In the genomic region with DNA sequence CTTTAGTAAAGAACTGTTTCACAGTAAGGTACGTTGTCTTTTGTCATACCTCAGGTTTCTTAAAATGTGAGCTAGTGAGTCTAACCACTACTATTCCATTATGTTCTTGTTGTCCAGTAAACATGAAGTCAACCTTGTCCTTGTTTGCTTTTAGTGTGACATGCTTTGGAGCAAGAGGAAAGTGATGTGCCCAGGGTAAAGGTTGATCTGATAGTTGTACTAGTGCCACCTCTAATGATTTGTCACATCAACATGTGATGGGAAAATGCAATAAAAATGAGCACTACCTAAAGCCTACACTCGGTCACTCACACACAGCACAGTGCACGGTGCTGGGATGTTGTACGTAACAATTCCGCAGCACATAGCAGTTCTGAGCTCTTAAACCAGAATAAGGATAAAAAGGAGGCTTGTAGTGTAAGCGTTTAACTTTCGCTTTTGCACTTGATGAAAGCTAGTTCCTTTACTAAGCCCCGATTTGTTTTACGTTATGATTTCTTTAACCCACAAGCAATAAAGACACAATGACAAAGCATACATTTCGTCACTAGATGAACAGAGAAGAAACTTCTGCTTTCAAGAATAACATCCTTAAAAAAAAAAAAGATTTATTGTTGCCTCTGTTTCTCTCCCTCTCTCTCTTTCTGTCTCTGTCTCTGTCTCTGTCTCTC, we compare ENCODE assay signal across 27 mouse cellular contexts. TPM values are rescaled to one million over a fixed set of nuclear protein-coding genes. Genes with fewer than 3 reads are reported as not detected.
DNase-seq lines count a peak whose midpoint lies in the region; ATAC-seq and TF ChIP-seq lines count a peak whose summit lies in the region.
"Had no signal": no experiment of that assay in that cellular context is flagged by ENCODE, and none has a peak within 500 bp of the region (broad histone marks: within the 10 kb centered on the region; RNA-seq: fewer than 3 reads in every experiment).

No protein-coding gene starts in this region.

- H3K27me3 ChIP-seq in liver, postnatal 0 days (ENCODE audit: insufficient read depth, low read length), result no peaks in the 10 kb centered on the region
- peaks cover 2% of the 10 kb centered on the region; the same call in 1 of the 2 replicates for H3K27me3 ChIP-seq in hindbrain, embryonic 12.5 days
- 0 out of 2 replicates have a peak, but pooled peaks cover 3% of the 10 kb centered on the region for H3K27me3 ChIP-seq in hindbrain, embryonic 13.5 days
- H3K27me3 ChIP-seq: limb, embryonic 15.5 days; neural tube, embryonic 13.5 days; stomach, embryonic 15.5 days had no signal

- no peak for TF ChIP-seq POLR2A in bone marrow macrophage, adult 2 months (IDR thresholded peaks at IDR 0.05; ENCODE audit: borderline replicate concordance, low read depth, low read length)

- no peaks in the 10 kb centered on the region for H3K4me1 ChIP-seq in liver, postnatal 0 days (ENCODE audit: insufficient read depth)
- H3K4me1 ChIP-seq in bone marrow macrophage, adult 2 months (ENCODE audit: control insufficient read depth, insufficient read depth, low read length), result 0 out of 2 replicates have a peak, but pooled peaks cover 5% of the 10 kb centered on the region
- no peaks in the 10 kb centered on the region for H3K4me1 ChIP-seq in hindbrain, embryonic 12.5 days
- no peaks in the 10 kb centered on the region for H3K4me1 ChIP-seq in hindbrain, embryonic 13.5 days (replicated peaks)
- H3K4me1 ChIP-seq: limb, embryonic 15.5 days; neural tube, embryonic 13.5 days; stomach, embryonic 15.5 days had no signal

- H3K4me2 ChIP-seq in liver, postnatal 0 days (ENCODE audit: low read depth, low read length), result 0 out of 2 replicates have a peak overlapping the region, but pooled peaks have one; percentile 7
- H3K4me2 ChIP-seq in hindbrain, embryonic 12.5 days (replicated peaks), result no peak overlapping the region
- no peak overlapping the region for H3K4me2 ChIP-seq in hindbrain, embryonic 13.5 days
- H3K4me2 ChIP-seq: heart, embryonic 12.5 days; limb, embryonic 15.5 days; neural tube, embryonic 13.5 days; stomach, embryonic 15.5 days had no signal

- no peak for DNase-seq in liver, postnatal 0 days
- no peak for DNase-seq in liver
- DNase-seq in urinary bladder, postnatal 14 days (ENCODE audit: low spot score), result no peak
- DNase-seq in retina, embryonic 14.5 days (ENCODE audit: low spot score), result no peak
- DNase-seq: adrenal gland, postnatal 36 days; cerebellum, adult 18-20 months; cerebellum, postnatal 25 days; gastrocnemius, postnatal 10 days; heart, adult 18-20 months; heart, postnatal 10 days; kidney, adult 2 months; kidney, postnatal 10 days; lung, adult 18-20 months; lung, postnatal 10 days; midbrain, embryonic 14.5 days; thymus, adult 18-20 months; thymus, postnatal 4 days had no signal

- H3K9me3 ChIP-seq in liver, postnatal 0 days (ENCODE audit: low read length), result no peaks in the 10 kb centered on the region
- H3K9me3 ChIP-seq in hindbrain, embryonic 12.5 days (replicated peaks), result no peaks in the 10 kb centered on the region
- H3K9me3 ChIP-seq in hindbrain, embryonic 13.5 days, result no peaks in the 10 kb centered on the region
- H3K9me3 ChIP-seq: heart, embryonic 12.5 days; limb, embryonic 15.5 days; neural tube, embryonic 13.5 days; stomach, embryonic 15.5 days had no signal

- H3K9ac ChIP-seq in liver, postnatal 0 days (replicated peaks), result no peak overlapping the region
- H3K9ac ChIP-seq in hindbrain, embryonic 12.5 days, result no peak overlapping the region
- H3K9ac ChIP-seq in hindbrain, embryonic 13.5 days, result no peak overlapping the region
- H3K9ac ChIP-seq: heart, embryonic 12.5 days; limb, embryonic 15.5 days; neural tube, embryonic 13.5 days; stomach, embryonic 15.5 days had no signal

- H3K27ac ChIP-seq in liver, postnatal 0 days (ENCODE audit: low read depth), result no peak overlapping the region
- H3K27ac ChIP-seq in bone marrow macrophage, adult 2 months (ENCODE audit: insufficient read depth, low read depth, low read length), result 0 out of 2 replicates have a peak overlapping the region, but pooled peaks have one; percentile 8
- H3K27ac ChIP-seq in macrophage, result no peak overlapping the region
- no peak overlapping the region for H3K27ac ChIP-seq in hindbrain, embryonic 12.5 days
- no peak overlapping the region for H3K27ac ChIP-seq in hindbrain, embryonic 13.5 days
- H3K27ac ChIP-seq: left cerebral cortex, adult 2 months; limb, embryonic 15.5 days; neural tube, embryonic 13.5 days; stomach, embryonic 15.5 days had no signal

- H3K79me2 ChIP-seq in macrophage (ENCODE audit: inconsistent target), result no peaks in the 10 kb centered on the region

- no peak for TF ChIP-seq EP300 in liver, postnatal 0 days (IDR thresholded peaks at IDR 0.05; ENCODE audit: low read depth)

- peak; percentile 57 for ATAC-seq in liver, postnatal 0 days
- ATAC-seq in hindbrain, embryonic 12.5 days (ENCODE audit: low FRiP score), result no peak
- ATAC-seq in hindbrain, embryonic 13.5 days (ENCODE audit: low FRiP score), result no peak
- ATAC-seq: forebrain, embryonic 14.5 days had no signal

- no peak overlapping the region for H3K4me3 ChIP-seq in liver, postnatal 0 days (ENCODE audit: low read depth, low read length)
- peak overlapping the region; percentile 33 for H3K4me3 ChIP-seq in bone marrow macrophage, adult 2 months (ENCODE audit: insufficient read depth, low read length)
- peak overlapping the region; percentile 23 for H3K4me3 ChIP-seq in macrophage (ENCODE audit: inconsistent target)
- no peak overlapping the region for H3K4me3 ChIP-seq in hindbrain, embryonic 12.5 days
- no peak overlapping the region for H3K4me3 ChIP-seq in hindbrain, embryonic 13.5 days
- H3K4me3 ChIP-seq: heart, embryonic 12.5 days; left cerebral cortex, adult 2 months; limb, embryonic 15.5 days; neural tube, embryonic 13.5 days; stomach, embryonic 15.5 days had no signal

- no peaks in the 10 kb centered on the region for H3K36me3 ChIP-seq in liver, postnatal 0 days (replicated peaks; ENCODE audit: insufficient read depth, low read length)
- no peaks in the 10 kb centered on the region for H3K36me3 ChIP-seq in macrophage (ENCODE audit: inconsistent target)
- no peaks in the 10 kb centered on the region for H3K36me3 ChIP-seq in hindbrain, embryonic 12.5 days
- no peaks in the 10 kb centered on the region for H3K36me3 ChIP-seq in hindbrain, embryonic 13.5 days
- H3K36me3 ChIP-seq: heart, embryonic 12.5 days; limb, embryonic 15.5 days; neural tube, embryonic 13.5 days; stomach, embryonic 15.5 days had no signal

- no peak for TF ChIP-seq CTCF in liver, postnatal 0 days (IDR thresholded peaks at IDR 0.05; ENCODE audit: low read depth)
- no peak for TF ChIP-seq CTCF in bone marrow macrophage, adult 2 months (IDR thresholded peaks at IDR 0.05; ENCODE audit: low read depth, low read length)

- 60% methylated on average over 10 of the region's 10 CpGs for WGBS in liver, postnatal 0 days (ENCODE audit: insufficient replicate concordance)
- WGBS in macrophage (ENCODE audit: missing documents), result 22% methylated on average over 10 of the region's 10 CpGs
- 86% methylated on average over 10 of the region's 10 CpGs for WGBS in hindbrain, embryonic 12.5 days
- 88% methylated on average over 10 of the region's 10 CpGs for WGBS in hindbrain, embryonic 13.5 days

RNA-seq across cellular contexts. Expression of a gene that starts 8.5 kb away (rescaled TPM):
- 32.7 and 37.8 TPM in 2 replicates for polyA plus RNA-seq in liver, postnatal 0 days (2015; fragmentation: Nextera tagmentation; extraction: Ambion mirVana)
- polyA plus RNA-seq in bone marrow macrophage, adult 2 months (2012; ENCODE audit: insufficient read depth, insufficient read length, missing spikeins), result 39.6 and 50.2 TPM in 2 replicates
- total RNA-seq in macrophage (2018; cell fraction: chromatin; rRNA removed), result 100 to 1,000 TPM in 3 of 26 experiments, 10 to 100 TPM in 23; 27.1 to 129 (median 71.1) TPM
- 10 to 100 TPM; 20.5 to 63.2 (median 29.2) TPM for total RNA-seq in macrophage (2018; cell fraction: cytosol; rRNA removed)
- total RNA-seq in macrophage (2018; cell fraction: nucleus; rRNA removed), result 10 to 100 TPM; 19.1 to 84.1 (median 29.8) TPM
- 20.7 to 157 TPM (median 47.3 TPM) in 3 replicates for polyA plus RNA-seq in macrophage (2018)
- polyA plus RNA-seq in hindbrain, embryonic 12.5 days (2016; fragmentation: Nextera tagmentation; extraction: Ambion mirVana), result 79.8 and 85.6 TPM in 2 replicates
- 65.4 and 69.4 TPM in 2 replicates for polyA plus RNA-seq in hindbrain, embryonic 13.5 days (2015; fragmentation: Nextera tagmentation; extraction: Ambion mirVana)

Comparison
In these comparisons a context has a peak if more than half of its experiments do, and no peak if none do; other contexts are left out.
1. H3K4me3 ChIP-seq: peak in bone marrow macrophage, adult 2 months (single experiment) and macrophage (single experiment); none in liver, postnatal 0 days (single experiment), hindbrain, embryonic 12.5 days (single experiment) and hindbrain, embryonic 13.5 days (single experiment).